Comparison of ENCODE assay signal across 8 mouse cellular contexts in the genomic region with DNA sequence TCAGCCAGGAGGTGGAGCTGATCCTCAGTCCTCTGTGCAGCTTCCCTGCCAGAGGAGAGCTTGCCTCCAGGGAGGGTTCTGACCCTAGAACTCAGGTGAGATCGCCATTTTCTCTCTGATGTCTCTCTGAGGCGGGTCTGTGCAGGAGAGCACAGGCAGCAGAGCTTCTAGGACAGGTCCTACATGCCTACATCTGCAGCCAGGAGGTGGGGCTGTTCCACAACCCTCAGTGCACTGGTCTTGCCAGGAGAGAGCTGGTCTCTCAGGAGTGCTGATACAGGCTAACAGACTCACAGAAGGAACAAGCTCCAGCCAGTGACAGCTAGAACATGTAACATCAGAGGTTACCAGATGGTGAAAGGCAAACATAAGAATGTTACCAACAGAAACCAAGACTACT.
DNase-seq lines count a peak whose midpoint lies in the region; ATAC-seq and TF ChIP-seq lines count a peak whose summit lies in the region.

No protein-coding gene starts in this region.

- H3K9ac ChIP-seq in heart, adult 2 months (ENCODE audit: low read depth, low read length): no peak overlapping the region
- H3K9ac ChIP-seq in heart, embryonic 12.5 days: no peak overlapping the region
- H3K9ac ChIP-seq in CH12.LX (ENCODE audit: insufficient read depth, low read depth): no peak overlapping the region
- no peak overlapping the region for H3K9ac ChIP-seq in hindbrain, embryonic 11.5 days (ENCODE audit: low read depth, low read length)

- peak; percentile 69 for TF ChIP-seq CTCF in heart, adult 2 months (IDR thresholded peaks at IDR 0.05)
- peak; percentile 12 to 84; a peak in 2 of 4 replicates for TF ChIP-seq CTCF in CH12.LX (conservative IDR thresholded peaks at IDR 0.05 in 1 of 2, IDR thresholded peaks at IDR 0.05 in 1 of 2; ENCODE audit: low read depth in 2 of 2, low read length in 2 of 2)

- in situ Hi-C loops in CH12.LX (cut with MboI; ENCODE audit: low pct_ligation_motif_present, low pct_unique_long_range_greater_than_20kb, low sequenced_read_pairs): no loop called here

- peak; percentile 49 to 54 for DNase-seq in heart, adult 2 months
- DNase-seq in CH12.LX (ENCODE audit: extremely low read depth): peak; percentile 78
- DNase-seq in naive thymus-derived CD4-positive, alpha-beta T cell, adult 2 months (ENCODE audit: low read depth): peak; percentile 67
- DNase-seq in frontal cortex, postnatal 10 days (ENCODE audit: low spot score in 2 of 2): no peak
- DNase-seq in cerebellum, postnatal 14 days: no peak
- DNase-seq in hindbrain, embryonic 11.5 days (ENCODE audit: low spot score): no peak

- no peak for ATAC-seq in heart, embryonic 12.5 days (ENCODE audit: insufficient number of reproducible peaks, low FRiP score)
- ATAC-seq in inflammation-experienced regulatory T-cells, adult 6 months: peak; percentile 35
- no peak for ATAC-seq in hindbrain, embryonic 11.5 days (ENCODE audit: low FRiP score)

- TF ChIP-seq EP300 in heart, adult 2 months (IDR thresholded peaks at IDR 0.05; ENCODE audit: insufficient read depth, low read depth, low read length): peak; percentile 71; the same call in 1 of the 2 replicates
- TF ChIP-seq EP300 in CH12.LX (IDR thresholded peaks at IDR 0.05; ENCODE audit: low read length): no peak

- no peak overlapping the region for H3K4me2 ChIP-seq in heart, embryonic 12.5 days
- no peak overlapping the region for H3K4me2 ChIP-seq in CH12.LX (ENCODE audit: insufficient read depth, low read depth, poor library complexity, severe bottlenecking)
- H3K4me2 ChIP-seq in hindbrain, embryonic 11.5 days (replicated peaks; ENCODE audit: low read depth, low read length): no peak overlapping the region

- dilution Hi-C loops in CH12.LX (cut with MboI; ENCODE audit: extremely low pct_ligation_motif_present, extremely low pct_unique_long_range_greater_than_20kb, low sequenced_read_pairs): no loop called here

- no peak overlapping the region for H3K4me3 ChIP-seq in heart, adult 2 months
- no peak overlapping the region for H3K4me3 ChIP-seq in heart, embryonic 12.5 days
- no peak overlapping the region for H3K4me3 ChIP-seq in CH12.LX (replicated peaks in 1 of 3; ENCODE audit: low read depth in 2 of 3, low read length in 2 of 3, poor library complexity in 1 of 3)
- H3K4me3 ChIP-seq in hindbrain, embryonic 11.5 days (ENCODE audit: low read depth, low read length): no peak overlapping the region

- no peak for TF ChIP-seq POLR2A in heart, adult 2 months (IDR thresholded peaks at IDR 0.05; ENCODE audit: insufficient read depth, low read depth, low read length)
- no peak for TF ChIP-seq POLR2A in CH12.LX (IDR thresholded peaks at IDR 0.05; ENCODE audit: low read depth, low read length)

- H3K9me3 ChIP-seq in heart, embryonic 12.5 days (replicated peaks): no peaks in the 10 kb centered on the region
- H3K9me3 ChIP-seq in CH12.LX (replicated peaks; ENCODE audit: low read length): no peaks in the 10 kb centered on the region
- H3K9me3 ChIP-seq in hindbrain, embryonic 11.5 days (ENCODE audit: control insufficient read depth, low read length): no peaks in the 10 kb centered on the region

- 44% methylated on average over 2 of the region's 2 CpGs for WGBS in heart, adult 2 months
- 33% methylated on average over 2 of the region's 2 CpGs for WGBS in heart, embryonic 12.5 days
- WGBS in hindbrain, embryonic 11.5 days: 29% methylated on average over 2 of the region's 2 CpGs

- H3K27me3 ChIP-seq in heart, adult 2 months (ENCODE audit: control insufficient read depth, insufficient read depth, low read length): no peaks in the 10 kb centered on the region
- no peaks in the 10 kb centered on the region for H3K27me3 ChIP-seq in heart, embryonic 12.5 days (replicated peaks)
- no peaks in the 10 kb centered on the region for H3K27me3 ChIP-seq in CH12.LX (replicated peaks)
- H3K27me3 ChIP-seq in hindbrain, embryonic 11.5 days (ENCODE audit: control insufficient read depth, insufficient read depth, low read length): no peaks in the 10 kb centered on the region

- intact Hi-C loops in heart, adult 2 months (cut with DNase I): loop anchor here (1.0 to 5.0 kb wide), 2 partner anchors 45 to 280 kb away; no protein-coding TSS in a partner anchor

- peaks cover 2% of the 10 kb centered on the region; the same call in 1 of the 2 replicates for H3K36me3 ChIP-seq in heart, adult 2 months (ENCODE audit: control insufficient read depth, insufficient read depth, low read length)
- H3K36me3 ChIP-seq in heart, embryonic 12.5 days: no peaks in the 10 kb centered on the region
- no peaks in the 10 kb centered on the region for H3K36me3 ChIP-seq in CH12.LX (replicated peaks in 1 of 2; ENCODE audit: control insufficient read depth in 1 of 2, insufficient read depth in 1 of 2, low read length in 1 of 2)
- no peaks in the 10 kb centered on the region for H3K36me3 ChIP-seq in hindbrain, embryonic 11.5 days (ENCODE audit: control insufficient read depth, insufficient read depth, low read length)

- H3K4me1 ChIP-seq in heart, adult 2 months (ENCODE audit: control insufficient read depth, insufficient read depth, low read length): peaks cover 3% of the 10 kb centered on the region; the same call in 1 of the 2 replicates
- H3K4me1 ChIP-seq in heart, embryonic 12.5 days (replicated peaks): 0 out of 2 replicates have a peak, but pooled peaks cover 5% of the 10 kb centered on the region
- peaks cover 0 to 40% of the 10 kb centered on the region in 2 experiments; a peak in 2 of 4 replicates for H3K4me1 ChIP-seq in CH12.LX (ENCODE audit: control insufficient read depth in 1 of 2, insufficient read depth in 2 of 2)
- no peaks in the 10 kb centered on the region for H3K4me1 ChIP-seq in hindbrain, embryonic 11.5 days (replicated peaks; ENCODE audit: control insufficient read depth, insufficient read depth, low read length)

- no peak overlapping the region for H3K27ac ChIP-seq in heart, adult 2 months
- H3K27ac ChIP-seq in heart, embryonic 12.5 days (ENCODE audit: poor library complexity, severe bottlenecking): no peak overlapping the region
- H3K27ac ChIP-seq in CH12.LX (ENCODE audit: insufficient read depth, low read depth): no peak overlapping the region
- no peak overlapping the region for H3K27ac ChIP-seq in hindbrain, embryonic 11.5 days (ENCODE audit: low read depth, low read length)

- no peaks in the 10 kb centered on the region for H3K79me2 ChIP-seq in heart, adult 2 months (replicated peaks; ENCODE audit: control insufficient read depth, insufficient read depth, low read length)
- H3K79me2 ChIP-seq in CH12.LX (replicated peaks; ENCODE audit: control insufficient read depth, extremely low read depth, insufficient read depth, poor library complexity, severe bottlenecking): no peaks in the 10 kb centered on the region

- peak; percentile 87 for TF ChIP-seq RAD21 in CH12.LX (IDR thresholded peaks at IDR 0.05; ENCODE audit: low read depth, low read length)

TF ChIP-seq in CH12.LX, 34 proteins besides CTCF, POLR2A, EP300 and RAD21:
- no peak; the same call in 1 of the 2 replicates for TF ChIP-seq MEF2A (IDR thresholded peaks at IDR 0.05; ENCODE audit: borderline replicate concordance, low read depth, low read length)
- TF ChIP-seq IRF4 (IDR thresholded peaks at IDR 0.05; ENCODE audit: low read depth, low read length): peak; percentile 24; the same call in 1 of the 2 replicates
- no peak for TF ChIP-seq MXI1 (IDR thresholded peaks at IDR 0.05; ENCODE audit: low read depth, low read length)
- TF ChIP-seq TCF12 (IDR thresholded peaks at IDR 0.05; ENCODE audit: low read depth, low read length): 0 out of 2 replicates have a peak, but pooled peaks have one; percentile 17
- TF ChIP-seq SMC3 (IDR thresholded peaks at IDR 0.05; ENCODE audit: low read depth, low read length): peak; percentile 94
- peak; percentile 83 for TF ChIP-seq ZC3H11A (IDR thresholded peaks at IDR 0.05; ENCODE audit: low read depth, low read length)

Comparison
In these comparisons a context has a peak if more than half of its experiments do, and no peak if none do; other contexts are left out.
1. DNase-seq: peak in heart, adult 2 months (2 of 2), CH12.LX (single experiment) and naive thymus-derived CD4-positive, alpha-beta T cell, adult 2 months (single experiment); none in frontal cortex, postnatal 10 days (0 of 2), cerebellum, postnatal 14 days (0 of 2) and hindbrain, embryonic 11.5 days (single experiment).